Comparison of ENCODE assay signal across 15 mouse cellular contexts in genomic region chr7:115486431-115486830, GRCm38 (mm10).
"Had no signal": no experiment of that assay in that cellular context is flagged by ENCODE, and none has a peak within 500 bp of the region (broad histone marks: within the 10 kb centered on the region; RNA-seq: fewer than 3 reads in every experiment).

No protein-coding gene starts in this region.

- H3K27me3 ChIP-seq: midbrain, embryonic 12.5 days; neural tube, embryonic 13.5 days; neural tube, embryonic 15.5 days had no signal

- ATAC-seq: midbrain, embryonic 16.5 days had no signal

- H3K27ac ChIP-seq: midbrain, embryonic 10.5 days; midbrain, embryonic 12.5 days; neural tube, embryonic 13.5 days; neural tube, embryonic 15.5 days had no signal

- H3K4me1 ChIP-seq: midbrain, embryonic 10.5 days; midbrain, embryonic 12.5 days had no signal

- H3K4me3 ChIP-seq: midbrain, embryonic 10.5 days; midbrain, embryonic 12.5 days; myocyte; neural tube, embryonic 13.5 days; neural tube, embryonic 15.5 days had no signal

- H3K9me3 ChIP-seq: midbrain, embryonic 10.5 days; midbrain, embryonic 12.5 days; neural tube, embryonic 13.5 days; neural tube, embryonic 15.5 days had no signal

- DNase-seq: lung, adult 18-20 months; lung, embryonic 14.5 days; lung, postnatal 10 days; lung, postnatal 4 days; midbrain, embryonic 14.5 days; right cerebral cortex, postnatal 14 days; thymus, adult 18-20 months; thymus, postnatal 14 days; thymus, postnatal 36 days had no signal

- H3K9ac ChIP-seq: lung, embryonic 14.5 days; midbrain, embryonic 12.5 days; neural tube, embryonic 13.5 days; neural tube, embryonic 15.5 days had no signal

- H3K36me3 ChIP-seq: midbrain, embryonic 10.5 days; midbrain, embryonic 12.5 days; neural tube, embryonic 13.5 days; neural tube, embryonic 15.5 days had no signal

- H3K4me2 ChIP-seq: lung, embryonic 14.5 days; midbrain, embryonic 12.5 days; neural tube, embryonic 13.5 days; neural tube, embryonic 15.5 days had no signal
